Mouse (Mus musculus): ENCODE data around the gene Trp53rkb. TPM values are rescaled to one million over a fixed set of nuclear protein-coding genes. Genes with fewer than 3 reads are reported as not detected.
"Not testable (repeated sequence)": the region's sequence is repeated elsewhere in the genome, so short reads cannot be mapped to it uniquely, and the experiment has no call there.

Trp53rkb gene
- 1 to 10 TPM; 5.7 to 9.3 TPM for total RNA-seq (2021)
- long read RNA-seq, experiment 1, full-length matches to known transcripts, result 11 of 17 reads
- long read RNA-seq, experiment 1, partial matches to known transcripts, result 0 of 17 reads
- long read RNA-seq, experiment 1, other reads (novel, unspliced or antisense), result 6 of 17 reads
- long read RNA-seq, experiment 2, full-length matches to known transcripts, result 10 of 11 reads
- long read RNA-seq, experiment 2, partial matches to known transcripts, result 0 of 11 reads
- long read RNA-seq, experiment 2, other reads (novel, unspliced or antisense), result 1 of 11 reads

GRCm38 (mm10) chr2:166792355-166792754, at the start of gene Trp53rkb:
TSS of gene Trp53rkb (plus strand) at chr2:166792531.
- intact Hi-C loops (cut with DNase I), result no loop called here
- DNase-seq (ENCODE audit: low spot score in 2 of 2), result peak; percentile 33 to 74

- intact Hi-C loops (cut with DNase I), result no loop called here
- no peak for DNase-seq (ENCODE audit: low spot score in 2 of 2)
Observed at GRCm38 (mm10) chr2:166743504-166743903, 48.8 kb upstream of the Trp53rkb start.

- intact Hi-C loops (cut with DNase I), result no loop called here
- no peak for DNase-seq (ENCODE audit: low spot score in 2 of 2)
Observed at GRCm38 (mm10) chr2:166744433-166744832, 47.9 kb upstream of the Trp53rkb start.

- intact Hi-C loops (cut with DNase I), result no loop called here
- DNase-seq (ENCODE audit: low spot score in 2 of 2), result peak in 1 of 2 experiments; percentile 26
Observed at GRCm38 (mm10) chr2:166745849-166746248, 46.5 kb upstream of the Trp53rkb start.

GRCm38 (mm10) chr2:166746261-166746913, 45.9 kb upstream of the Trp53rkb start:
- intact Hi-C loops (cut with DNase I); DNase-seq (ENCODE audit: low spot score in 2 of 2): not testable (repeated sequence)

GRCm38 (mm10) chr2:166750620-166751191, 41.6 kb upstream of the Trp53rkb start:
- intact Hi-C loops (cut with DNase I), result no loop called here
- DNase-seq (ENCODE audit: low spot score in 2 of 2), result no peak

GRCm38 (mm10) chr2:166754194-166754593, 38.1 kb upstream of the Trp53rkb start:
- intact Hi-C loops (cut with DNase I), result no loop called here
- DNase-seq (ENCODE audit: low spot score in 2 of 2), result no peak

GRCm38 (mm10) chr2:166754760-166755159, 37.6 kb upstream of the Trp53rkb start:
- intact Hi-C loops (cut with DNase I), result no loop called here

GRCm38 (mm10) chr2:166757969-166758368, 34.4 kb upstream of the Trp53rkb start:
- no peak for DNase-seq (ENCODE audit: low spot score in 2 of 2)
- intact Hi-C loops (cut with DNase I), result no loop called here

More at GRCm38 (mm10) chr2:166754760-166755159, 37.6 kb upstream of the Trp53rkb start:
- no peak for DNase-seq (ENCODE audit: low spot score in 2 of 2)

GRCm38 (mm10) chr2:166764051-166764450, 28.3 kb upstream of the Trp53rkb start:
- intact Hi-C loops (cut with DNase I), result no loop called here
- DNase-seq (ENCODE audit: low spot score in 2 of 2), result no peak

- intact Hi-C loops (cut with DNase I), result no loop called here
- no peak for DNase-seq (ENCODE audit: low spot score in 2 of 2)
Observed at GRCm38 (mm10) chr2:166767591-166767990, 24.7 kb upstream of the Trp53rkb start.

- DNase-seq (ENCODE audit: low spot score in 2 of 2), result no peak
- intact Hi-C loops (cut with DNase I), result loop anchor here (5.0 kb wide), 1 partner anchor 59 kb away; the partner anchor contains the start of gene Prex1
Observed at GRCm38 (mm10) chr2:166771396-166771795, 20.9 kb upstream of the Trp53rkb start.

GRCm38 (mm10) chr2:166773587-166773986, 18.7 kb upstream of the Trp53rkb start:
- DNase-seq (ENCODE audit: low spot score in 2 of 2), result no peak
- intact Hi-C loops (cut with DNase I), result loop anchor here (5.0 kb wide), 1 partner anchor 61 kb away; the partner anchor contains the start of gene Prex1

- no peak for DNase-seq (ENCODE audit: low spot score in 2 of 2)
- intact Hi-C loops (cut with DNase I), result loop anchor here (5.0 kb wide), 1 partner anchor 62 kb away; the partner anchor contains the start of gene Prex1
Observed at GRCm38 (mm10) chr2:166774275-166774674, 18.1 kb upstream of the Trp53rkb start.

- intact Hi-C loops (cut with DNase I), result no loop called here
Observed at GRCm38 (mm10) chr2:166775357-166775893, 16.9 kb upstream of the Trp53rkb start.

GRCm38 (mm10) chr2:166776272-166776671, 16.1 kb upstream of the Trp53rkb start:
- DNase-seq (ENCODE audit: low spot score in 2 of 2), result peak in 1 of 2 experiments; percentile 57
- intact Hi-C loops (cut with DNase I), result no loop called here

More at GRCm38 (mm10) chr2:166775357-166775893, 16.9 kb upstream of the Trp53rkb start:
- DNase-seq (ENCODE audit: low spot score in 2 of 2), result no peak

- DNase-seq (ENCODE audit: low spot score in 2 of 2), result no peak
- intact Hi-C loops (cut with DNase I), result loop anchor here (5.0 kb wide), 1 partner anchor 128 kb away; no protein-coding TSS in a partner anchor
Observed at GRCm38 (mm10) chr2:166779956-166780355, 12.4 kb upstream of the Trp53rkb start.

- peak; percentile 76 to 85 for DNase-seq (ENCODE audit: low spot score in 2 of 2)
- intact Hi-C loops (cut with DNase I), result loop anchor here (1.0 to 5.0 kb wide), 2 partner anchors 129 to 189 kb away; no protein-coding TSS in a partner anchor
Observed at GRCm38 (mm10) chr2:166780980-166781578, 11.3 kb upstream of the Trp53rkb start.

- intact Hi-C loops (cut with DNase I), result loop anchor here (5.0 kb wide), 1 partner anchor 132 kb away; no protein-coding TSS in a partner anchor
- no peak for DNase-seq (ENCODE audit: low spot score in 2 of 2)
Observed at GRCm38 (mm10) chr2:166784376-166784775, 8.0 kb upstream of the Trp53rkb start.
